Mouse (Mus musculus) cerebellum, postnatal 25 days (tissue): Measurements from ENCODE around the gene Add3.

Experiments used
- DNase-seq, 2 experiments: peaks; one replicate each; pipeline ENCODE4 v3.0.0; 2021; ENCODE audit warnings: mixed read lengths in 2 of 2

Gene Add3

DNA sequence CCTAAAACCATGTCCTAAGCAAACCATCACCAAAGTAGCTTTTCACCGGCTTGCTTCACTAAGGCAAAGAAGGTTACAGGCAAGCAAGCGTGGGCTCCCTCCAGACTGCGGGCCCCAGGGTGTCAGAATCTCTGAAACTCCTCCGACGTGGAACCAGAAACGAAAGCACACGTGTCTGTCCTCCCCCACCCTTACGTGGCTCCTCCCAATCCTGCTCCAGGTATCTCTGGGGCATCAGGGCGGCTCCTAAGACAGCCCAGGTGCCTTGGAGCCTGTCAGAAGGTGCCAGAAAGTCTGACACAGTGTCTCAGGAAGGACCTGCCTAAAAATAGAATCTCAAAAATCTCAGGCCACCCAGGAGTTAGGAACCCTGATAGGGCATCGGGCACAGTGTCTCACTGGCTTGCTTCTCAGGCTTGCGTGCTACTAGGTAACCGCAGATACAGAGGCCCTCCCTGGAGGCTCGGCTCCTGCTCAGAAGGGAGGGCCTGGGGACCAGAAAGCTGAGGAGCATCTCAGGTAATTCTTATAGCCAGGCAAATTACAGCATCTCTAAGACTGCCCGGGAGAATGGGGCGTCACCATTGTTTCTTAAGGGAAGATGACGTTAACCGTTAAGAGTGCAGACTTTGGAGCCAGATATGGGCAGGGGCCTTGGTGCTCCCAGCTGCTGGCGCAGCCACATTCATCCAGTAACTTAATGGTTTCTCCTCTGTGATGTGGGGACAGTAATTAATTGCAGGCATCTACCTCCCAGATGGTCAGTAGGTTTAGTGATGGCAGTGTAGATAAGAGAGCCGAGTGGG is 136.9 kb downstream of the Add3 start:
- DNase-seq = no peak

DNA sequence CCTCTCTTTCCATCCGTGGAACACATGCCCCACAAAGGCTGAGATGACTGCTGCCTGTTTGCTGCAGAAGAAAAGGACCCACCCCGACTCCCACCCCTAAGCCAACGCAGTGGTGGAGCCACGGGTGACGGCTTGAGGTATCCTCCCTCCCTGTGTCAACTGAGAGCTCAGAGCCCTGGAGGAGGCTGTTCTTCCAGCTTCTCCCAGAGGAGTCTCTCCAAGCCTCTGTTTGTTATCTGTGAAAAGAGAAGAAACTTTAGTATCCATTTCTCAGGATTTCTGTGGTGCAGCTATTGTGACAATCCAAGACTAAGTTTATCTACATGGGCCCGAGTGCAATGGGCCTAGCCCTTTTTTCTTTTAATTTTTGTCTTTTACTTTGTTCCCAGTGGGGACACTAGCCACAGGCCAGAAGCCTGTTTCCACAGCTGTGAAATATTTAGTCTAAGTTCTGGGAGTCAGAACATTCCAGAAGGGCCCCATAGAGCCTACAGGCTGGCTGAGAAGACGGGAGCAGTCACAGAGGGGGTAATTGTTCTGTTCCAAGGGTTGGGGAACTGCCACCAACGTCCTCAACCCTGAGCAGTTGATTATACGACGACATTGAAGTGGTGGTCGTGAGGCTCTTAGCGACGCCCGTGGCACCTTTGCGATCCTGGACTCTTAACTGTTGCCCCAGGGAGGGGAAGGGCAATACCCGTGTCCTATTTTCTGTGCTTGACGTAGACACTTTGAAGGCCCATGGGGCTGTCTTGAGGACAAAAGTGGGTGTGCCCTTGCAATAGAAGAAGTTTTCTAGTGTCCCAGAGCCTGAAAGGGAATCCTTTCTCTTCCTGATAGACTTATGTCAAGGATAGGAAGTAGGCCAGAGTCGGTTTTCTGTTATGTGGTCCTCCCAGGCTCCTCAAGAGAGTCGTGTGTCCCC is 138.5 kb downstream of the Add3 start:
- no peak for DNase-seq

DNA sequence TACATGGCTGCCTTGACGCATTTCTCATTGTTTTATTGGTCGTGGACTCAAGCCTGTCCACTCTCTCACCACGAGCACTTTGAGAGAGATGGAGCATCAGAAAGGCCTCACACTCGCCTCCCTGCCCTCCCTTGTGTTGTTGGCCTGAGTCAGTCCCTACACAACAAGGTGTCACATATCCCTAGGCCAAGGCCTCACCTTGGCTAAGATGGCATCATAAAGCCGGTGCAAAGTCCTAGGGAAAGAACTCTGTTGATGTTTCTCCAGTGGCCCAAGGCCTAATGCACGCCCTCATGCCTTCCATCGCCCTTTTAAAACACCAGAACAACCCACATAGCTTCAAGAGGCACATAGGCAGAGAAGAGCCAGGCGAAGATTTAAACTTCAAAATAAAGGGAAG is 140.0 kb downstream of the Add3 start:
- DNase-seq = no peak

DNA sequence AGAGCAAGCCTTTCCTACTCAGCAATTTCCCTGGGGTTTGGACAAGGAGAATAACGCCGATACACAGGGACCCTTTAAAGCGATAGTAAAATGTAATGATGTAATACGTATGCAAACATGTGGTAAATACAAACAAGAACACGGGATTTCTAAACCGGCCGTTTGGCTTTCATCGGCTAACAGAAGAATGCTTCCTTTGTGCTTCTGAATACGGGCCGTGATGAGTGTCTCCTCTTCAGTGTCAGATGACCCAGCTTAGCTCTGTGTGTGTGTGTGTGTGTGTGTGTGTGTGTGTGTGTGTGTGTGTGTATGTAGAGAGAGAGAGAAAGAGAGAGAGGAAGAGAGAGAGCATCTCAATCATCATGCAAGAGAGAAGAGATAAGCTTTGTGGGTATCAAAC is 142.3 kb downstream of the Add3 start:
- DNase-seq = no peak

DNA sequence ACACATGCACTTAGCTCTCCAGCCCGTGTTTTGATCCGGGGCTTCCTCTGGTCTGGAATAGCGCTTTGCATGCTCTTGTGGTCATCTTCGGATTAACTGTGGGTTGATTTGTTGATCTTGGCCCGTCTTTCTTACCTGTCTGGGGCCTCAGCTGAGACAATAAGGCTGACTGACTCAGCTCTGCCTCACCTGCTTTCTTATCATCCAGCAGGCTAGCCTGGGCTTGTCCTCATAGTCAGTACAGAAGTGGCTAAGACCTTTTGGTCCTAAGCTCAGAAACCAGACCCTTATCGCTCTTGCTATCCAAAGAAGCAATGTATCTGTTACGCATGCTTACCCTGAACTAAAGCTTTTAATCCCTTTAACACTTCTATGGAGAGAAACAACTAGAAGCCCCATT is 143.5 kb downstream of the Add3 start:
- DNase-seq = no peak

DNA sequence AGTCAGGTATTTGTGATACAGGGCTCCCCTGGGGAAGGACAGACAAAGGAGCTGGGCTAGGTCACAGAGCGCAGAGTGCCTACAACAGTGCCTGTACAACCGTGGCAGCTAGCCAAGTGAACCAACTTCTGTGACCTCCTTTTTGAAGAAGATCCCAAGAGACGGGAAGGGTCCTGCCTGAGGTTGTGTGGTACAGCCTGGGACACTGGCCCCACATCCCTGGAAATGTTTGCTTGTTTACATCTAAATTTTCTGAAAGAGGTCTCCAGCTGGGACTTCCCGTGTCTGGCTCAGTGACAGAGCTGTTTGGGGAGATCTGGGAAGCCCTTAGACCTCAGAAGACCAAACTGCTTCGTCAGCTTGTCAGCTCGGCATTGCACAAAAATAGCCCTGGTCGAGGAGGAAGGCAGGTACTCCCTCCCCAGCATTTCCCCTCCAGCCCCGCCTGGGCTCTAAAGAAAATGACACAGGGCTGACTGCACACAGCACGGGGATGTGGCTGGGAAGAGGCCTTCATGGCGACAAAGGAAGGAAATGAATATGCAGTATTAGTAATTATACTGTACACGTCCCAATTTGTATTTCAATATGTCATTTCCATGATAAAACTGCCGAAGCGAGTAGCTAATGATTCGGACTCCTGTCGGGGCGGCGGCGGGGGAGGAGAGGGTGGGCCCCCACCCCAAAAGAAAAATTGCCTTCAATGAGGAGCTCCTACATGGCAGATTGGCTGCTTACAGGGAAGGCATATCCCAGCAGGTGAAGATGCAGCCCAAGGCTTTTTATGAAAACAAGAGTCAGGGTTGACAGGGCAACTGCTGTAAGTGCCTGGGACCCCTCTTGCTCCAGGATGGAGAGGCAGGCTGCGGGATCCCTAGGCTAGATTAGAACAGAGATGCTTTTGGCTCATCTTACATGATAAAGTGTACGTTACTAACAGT is 144.3 kb downstream of the Add3 start:
- DNase-seq = peak; percentile 38 to 49

DNA sequence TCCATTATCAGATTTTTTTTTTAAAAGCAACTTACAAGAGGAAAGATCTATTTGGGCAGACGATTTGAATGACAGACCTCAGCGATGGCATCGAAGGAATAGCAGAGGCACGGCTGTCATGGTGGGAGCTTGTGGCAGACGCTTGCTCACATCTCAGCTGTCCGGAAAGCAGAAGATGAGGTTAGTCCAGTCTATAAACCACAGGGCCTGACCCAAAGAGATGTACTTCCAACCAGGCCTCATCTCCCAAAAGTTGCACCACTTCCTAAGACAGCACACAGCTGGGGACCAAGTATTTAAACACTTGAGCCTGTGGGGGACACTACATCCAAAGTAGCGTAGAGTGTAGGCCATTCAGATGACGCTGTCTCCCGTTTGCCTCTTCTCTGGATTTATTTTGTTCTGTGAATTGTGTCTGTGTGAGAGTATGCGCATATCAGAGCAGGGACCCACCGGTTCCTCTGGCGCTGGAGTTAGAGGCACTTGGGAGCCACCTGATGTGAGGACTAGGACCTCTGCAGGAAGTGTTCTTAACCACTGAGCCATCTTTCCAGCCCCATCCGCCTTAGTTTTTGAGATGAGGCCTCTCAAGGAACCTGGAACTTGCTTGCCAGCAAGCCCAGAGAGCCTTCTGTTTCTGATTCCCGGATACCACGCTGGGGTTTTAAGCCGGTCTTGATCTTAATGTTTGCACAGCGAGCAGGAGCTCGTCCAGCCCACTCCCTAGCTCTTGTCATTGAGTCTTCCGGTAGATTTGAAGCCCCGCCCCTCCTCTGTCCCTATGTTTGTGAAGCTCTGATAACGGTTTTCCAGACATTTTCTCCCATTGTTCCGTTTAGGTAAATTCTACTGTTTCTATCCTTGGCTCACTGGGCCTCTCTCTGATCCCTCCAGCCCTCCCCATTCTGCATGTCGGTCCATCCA is 156.3 kb downstream of the Add3 start:
- DNase-seq = no peak
